Mouse (Mus musculus) neural tube, embryonic 12.5 days (tissue): ENCODE results near the gene Lgr6. TPM values are rescaled to one million over a fixed set of nuclear protein-coding genes. Genes with fewer than 3 reads are reported as not detected.

ENCODE experiments used
- ATAC-seq: fragments of 200-750 bp; cut with Nextera tagmentation; 2 replicates; pipeline ENCODE4 v1.8.0; 2017; ENCODE audit warnings: low read depth, mild to moderate bottlenecking, moderate TSS enrichment, moderate library complexity; ENCODE audit not compliant: low FRiP score
- H3K27ac ChIP-seq: fragments of 300-500 bp; sonication (generic); 2 replicates; pipeline ENCODE4 v1.5.1; 2016
- H3K27me3 ChIP-seq: fragments of 300-500 bp; sonication (generic); replicated peaks from 2 replicates; pipeline ENCODE4 v1.6.1; 2016; ENCODE audit warnings: mild to moderate bottlenecking
- H3K36me3 ChIP-seq: fragments of 300-500 bp; sonication (generic); 2 replicates; pipeline ENCODE4 v1.6.1; 2016; ENCODE audit warnings: mild to moderate bottlenecking
- H3K4me1 ChIP-seq: fragments of 300-500 bp; sonication (generic); 2 replicates; pipeline ENCODE4 v1.6.1; 2016
- H3K4me2 ChIP-seq: fragments of 300-500 bp; sonication (generic); replicated peaks from 2 replicates; pipeline ENCODE4 v1.6.1; 2016; ENCODE audit warnings: mild to moderate bottlenecking
- H3K4me3 ChIP-seq: fragments of 300-500 bp; sonication (generic); 2 replicates; pipeline ENCODE4 v1.5.1; 2016
- H3K9ac ChIP-seq: fragments of 300-500 bp; sonication (generic); 2 replicates; pipeline ENCODE4 v1.6.1; 2016; ENCODE audit warnings: mild to moderate bottlenecking
- H3K9me3 ChIP-seq: fragments of 300-500 bp; sonication (generic); 2 replicates; pipeline ENCODE4 v1.6.1; 2016; ENCODE audit warnings: mild to moderate bottlenecking
- WGBS: fragments of 180-500 bp; shearing (Covaris S2); methylation state at CpG from one replicate; pipeline ENCODE4 v1.1.7; 2016; 5-methylcytosine and 5-hydroxymethylcytosine counted together
- polyA plus RNA-seq: library from polyadenylated mRNA; unstranded; fragments of >200 nt; fragmentation: Nextera tagmentation; extraction: Ambion mirVana; gene quantifications from 2 replicates; pipeline ENCODE4 v1.2.1, GENCODE M21; 2016

The Lgr6 gene
- polyA plus RNA-seq, 1 experiment from 2014 or later, result 1.1 TPM

DNA sequence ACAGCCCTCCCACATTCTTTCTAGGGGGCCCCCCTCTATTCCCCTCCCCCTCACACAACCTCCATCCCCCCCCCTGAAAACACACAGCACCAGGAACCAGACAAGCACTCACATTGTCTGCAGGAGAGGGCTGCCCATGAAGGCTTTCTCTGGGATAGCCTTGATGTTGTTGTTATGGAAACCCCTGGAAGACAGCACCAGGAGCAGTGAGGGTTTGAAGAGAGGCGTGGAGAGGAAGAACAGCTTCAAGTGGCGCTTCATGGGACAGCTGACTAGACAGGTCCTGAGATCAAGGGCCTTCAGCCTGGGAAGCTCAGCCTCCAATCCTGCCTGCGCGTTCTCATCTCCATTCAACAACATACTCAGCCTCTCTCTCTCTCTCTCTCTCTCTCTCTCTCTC lies 101.7 kb downstream of the Lgr6 start:
- Histone ChIP-seq H3K27me3 (no peaks in the 10 kb centered on the region), H3K4me2 (no peak overlapping the region), H3K36me3 (no peaks in the 10 kb centered on the region), H3K4me3 (no peak overlapping the region), H3K27ac (no peak overlapping the region), H3K9me3 (no peaks in the 10 kb centered on the region), H3K9ac (no peak overlapping the region), H3K4me1 (no peaks in the 10 kb centered on the region)
- WGBS, result 60% methylated on average over 4 of the region's 4 CpGs
- ATAC-seq, result no peak

DNA sequence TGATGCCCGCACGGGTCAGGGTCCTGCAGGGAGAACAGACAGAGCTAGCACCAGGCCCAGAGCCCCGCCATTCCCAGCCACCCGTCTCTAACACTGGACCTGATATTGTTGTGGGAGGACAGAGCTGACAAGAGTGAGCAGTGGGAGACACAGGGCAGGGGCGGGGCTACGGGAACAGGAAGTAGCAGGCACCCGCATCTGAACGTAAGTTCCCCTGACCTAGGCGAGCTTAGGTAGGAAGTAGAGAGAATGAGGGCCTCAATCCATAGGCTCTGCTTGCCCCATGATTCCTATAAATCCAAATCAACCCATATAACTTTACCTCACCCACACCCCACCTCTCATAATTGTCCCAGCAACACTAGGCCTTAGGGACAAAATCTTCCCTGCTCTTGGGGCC lies 104.5 kb downstream of the Lgr6 start:
- 78% methylated on average over 9 of the region's 9 CpGs for WGBS

DNA sequence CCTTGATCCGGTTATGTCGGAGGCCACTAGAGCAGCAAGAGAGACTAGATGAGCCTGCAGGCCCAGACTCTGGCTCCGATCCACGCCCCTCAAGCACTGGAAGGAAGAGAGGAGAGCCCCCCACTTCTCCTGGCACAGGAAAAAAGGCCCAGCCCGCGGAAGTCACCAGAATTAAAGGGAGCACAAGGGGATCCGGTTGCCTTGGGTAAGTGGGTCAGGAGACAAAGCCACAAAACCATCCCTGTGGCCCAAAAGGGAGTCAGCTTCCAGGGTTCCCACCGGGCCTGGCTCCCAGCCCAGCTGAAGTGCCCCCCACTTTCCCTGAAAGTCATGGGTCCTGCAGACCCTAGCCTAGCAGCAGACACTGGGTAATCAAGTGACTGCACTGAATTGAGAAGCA lies 106.8 kb downstream of the Lgr6 start:
- WGBS, result 91% methylated on average over 8 of the region's 8 CpGs

More for the DNA sequence above, 104.5 kb downstream of the Lgr6 start:
- Histone ChIP-seq H3K27ac (no peak overlapping the region), H3K27me3 (no peaks in the 10 kb centered on the region), H3K9me3 (no peaks in the 10 kb centered on the region), H3K9ac (no peak overlapping the region), H3K4me3 (no peak overlapping the region), H3K4me1 (no peaks in the 10 kb centered on the region), H3K36me3 (no peaks in the 10 kb centered on the region), H3K4me2 (no peak overlapping the region)
- no peak for ATAC-seq

DNA sequence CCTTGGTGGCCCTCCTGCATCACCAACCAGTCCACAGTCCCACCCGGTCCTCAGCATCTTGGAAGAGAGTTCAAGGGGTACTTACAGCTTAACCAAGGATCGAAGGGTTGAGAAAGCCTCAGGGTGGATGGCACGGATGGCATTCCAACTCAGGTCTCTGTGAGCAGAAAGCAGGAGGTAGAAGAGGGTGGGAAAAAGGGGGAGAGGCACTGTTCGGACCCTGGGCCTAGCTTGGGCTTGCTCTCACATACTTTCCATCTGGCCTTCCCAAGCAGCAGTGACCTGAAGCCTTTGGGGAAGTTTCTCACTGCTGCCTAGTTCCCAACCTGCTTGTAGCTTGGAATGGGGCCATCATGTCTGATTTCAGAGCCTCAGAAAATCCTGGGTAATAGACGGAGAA lies 107.5 kb downstream of the Lgr6 start:
- Histone ChIP-seq H3K27me3 (no peaks in the 10 kb centered on the region), H3K4me2 (no peak overlapping the region), H3K4me3 (no peak overlapping the region), H3K9me3 (no peaks in the 10 kb centered on the region), H3K36me3 (no peaks in the 10 kb centered on the region), H3K4me1 (no peaks in the 10 kb centered on the region), H3K9ac (no peak overlapping the region), H3K27ac (no peak overlapping the region)
- WGBS, result 81% methylated on average over 5 of the region's 5 CpGs
- ATAC-seq, result no peak

More for the DNA sequence above, 106.8 kb downstream of the Lgr6 start:
- Histone ChIP-seq H3K36me3 (no peaks in the 10 kb centered on the region), H3K27me3 (no peaks in the 10 kb centered on the region), H3K4me2 (no peak overlapping the region), H3K4me1 (no peaks in the 10 kb centered on the region), H3K9me3 (no peaks in the 10 kb centered on the region), H3K9ac (no peak overlapping the region), H3K4me3 (no peak overlapping the region), H3K27ac (no peak overlapping the region)
- no peak for ATAC-seq

DNA sequence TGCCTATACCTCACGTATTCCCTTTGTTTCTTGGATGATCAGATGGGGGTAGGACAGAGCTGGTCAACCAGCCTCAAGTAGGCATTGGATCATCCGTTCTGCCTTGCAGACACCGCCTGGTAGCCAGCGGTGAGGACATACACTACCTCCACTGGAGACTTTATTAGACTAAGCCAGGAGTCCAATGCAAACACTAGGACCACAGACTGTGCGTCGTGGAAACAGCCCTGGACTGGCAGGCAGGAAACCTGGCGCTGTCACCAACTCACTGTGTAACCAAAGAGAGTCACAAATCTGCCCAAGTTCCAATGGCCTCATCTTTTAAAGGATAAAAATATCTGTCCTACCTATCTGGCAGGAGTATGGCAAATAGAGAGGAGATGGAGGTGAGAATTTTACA lies 108.6 kb downstream of the Lgr6 start:
- Histone ChIP-seq H3K36me3 (no peaks in the 10 kb centered on the region), H3K4me2 (no peak overlapping the region), H3K27me3 (no peaks in the 10 kb centered on the region), H3K4me1 (no peaks in the 10 kb centered on the region), H3K4me3 (no peak overlapping the region), H3K9me3 (no peaks in the 10 kb centered on the region), H3K9ac (no peak overlapping the region), H3K27ac (no peak overlapping the region)
- ATAC-seq, result no peak
- 84% methylated on average over 7 of the region's 7 CpGs for WGBS

DNA sequence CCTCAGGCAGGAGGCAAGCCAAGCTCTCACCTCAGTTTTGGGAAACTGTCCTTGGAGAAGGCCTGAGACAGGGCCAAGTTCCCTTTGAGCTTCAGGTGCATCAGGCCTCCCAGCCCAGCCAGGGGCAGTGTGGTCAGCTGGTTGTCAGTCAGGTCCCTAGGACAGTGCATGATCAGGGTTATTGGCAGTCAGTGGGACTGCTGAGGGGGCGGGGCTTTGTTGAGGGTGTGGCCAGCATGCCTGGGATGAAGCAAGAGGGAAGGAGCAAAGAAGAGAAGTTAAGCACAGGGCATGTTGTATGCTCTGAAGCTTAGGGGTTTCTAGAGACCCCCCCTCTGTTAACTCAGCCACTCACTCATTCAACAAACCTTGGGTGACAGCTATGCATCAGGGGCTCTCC lies 109.1 kb downstream of the Lgr6 start:
- no peak for ATAC-seq
- H3K27ac ChIP-seq, result no peak overlapping the region
- WGBS, result 23% methylated on average over 1 of the region's 1 CpGs
- no peaks in the 10 kb centered on the region for H3K4me1 ChIP-seq
- no peaks in the 10 kb centered on the region for H3K27me3 ChIP-seq
- no peaks in the 10 kb centered on the region for H3K9me3 ChIP-seq
- H3K36me3 ChIP-seq, result no peaks in the 10 kb centered on the region
- H3K9ac ChIP-seq, result no peak overlapping the region
- H3K4me3 ChIP-seq, result no peak overlapping the region
- H3K4me2 ChIP-seq, result no peak overlapping the region

DNA sequence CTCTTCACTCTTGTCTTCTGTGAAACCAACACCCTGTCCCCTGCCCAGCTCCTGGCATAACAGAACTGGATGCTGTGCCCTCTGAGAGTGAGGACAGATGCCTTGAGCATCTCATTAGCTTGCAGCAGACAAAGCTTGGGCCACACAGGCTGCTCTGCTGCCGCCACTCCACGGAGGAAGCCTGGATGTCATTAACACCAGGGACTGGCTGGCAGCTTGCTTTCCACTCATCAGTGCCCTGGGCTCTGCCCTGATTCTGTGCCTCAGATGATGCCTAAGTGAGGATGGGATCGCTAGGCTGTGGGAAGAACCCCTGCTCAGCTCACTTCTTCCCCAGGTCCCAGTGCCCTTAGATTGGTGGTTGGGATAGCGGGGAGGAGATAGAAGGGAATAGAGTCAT lies 109.6 kb downstream of the Lgr6 start:
- Histone ChIP-seq H3K4me1 (no peaks in the 10 kb centered on the region), H3K4me2 (no peak overlapping the region), H3K36me3 (no peaks in the 10 kb centered on the region), H3K9ac (no peak overlapping the region), H3K27ac (no peak overlapping the region), H3K27me3 (no peaks in the 10 kb centered on the region), H3K4me3 (no peak overlapping the region), H3K9me3 (no peaks in the 10 kb centered on the region)
- WGBS, result 58% methylated on average over 4 of the region's 4 CpGs
- no peak for ATAC-seq

DNA sequence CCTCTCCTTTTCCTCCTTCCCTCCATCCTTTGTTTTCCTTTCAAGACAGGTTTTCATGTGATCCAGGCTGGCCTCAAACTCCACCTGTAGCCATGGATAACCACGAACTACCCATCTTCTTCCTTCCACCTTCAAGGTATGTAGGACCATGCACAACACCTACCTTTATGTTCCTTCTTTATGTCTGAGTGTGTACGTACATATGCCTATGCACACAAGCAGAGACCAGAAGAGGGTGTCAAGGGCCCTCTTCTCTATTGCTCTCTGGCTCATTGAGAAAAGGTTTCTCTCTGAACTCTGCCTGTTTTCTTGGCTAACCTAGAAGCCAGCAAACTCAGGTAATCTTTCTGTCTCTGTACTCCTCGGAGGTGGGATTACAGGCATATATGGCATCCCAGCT lies 110.3 kb downstream of the Lgr6 start:
- no peaks in the 10 kb centered on the region for H3K4me1 ChIP-seq
- no peak overlapping the region for H3K4me2 ChIP-seq
- 80% methylated on average over 3 of the region's 3 CpGs for WGBS
- no peak overlapping the region for H3K9ac ChIP-seq
- no peaks in the 10 kb centered on the region for H3K36me3 ChIP-seq
- H3K27ac ChIP-seq, result no peak overlapping the region
- H3K9me3 ChIP-seq, result no peaks in the 10 kb centered on the region
- no peak overlapping the region for H3K4me3 ChIP-seq
- no peaks in the 10 kb centered on the region for H3K27me3 ChIP-seq
- ATAC-seq, result no peak

DNA sequence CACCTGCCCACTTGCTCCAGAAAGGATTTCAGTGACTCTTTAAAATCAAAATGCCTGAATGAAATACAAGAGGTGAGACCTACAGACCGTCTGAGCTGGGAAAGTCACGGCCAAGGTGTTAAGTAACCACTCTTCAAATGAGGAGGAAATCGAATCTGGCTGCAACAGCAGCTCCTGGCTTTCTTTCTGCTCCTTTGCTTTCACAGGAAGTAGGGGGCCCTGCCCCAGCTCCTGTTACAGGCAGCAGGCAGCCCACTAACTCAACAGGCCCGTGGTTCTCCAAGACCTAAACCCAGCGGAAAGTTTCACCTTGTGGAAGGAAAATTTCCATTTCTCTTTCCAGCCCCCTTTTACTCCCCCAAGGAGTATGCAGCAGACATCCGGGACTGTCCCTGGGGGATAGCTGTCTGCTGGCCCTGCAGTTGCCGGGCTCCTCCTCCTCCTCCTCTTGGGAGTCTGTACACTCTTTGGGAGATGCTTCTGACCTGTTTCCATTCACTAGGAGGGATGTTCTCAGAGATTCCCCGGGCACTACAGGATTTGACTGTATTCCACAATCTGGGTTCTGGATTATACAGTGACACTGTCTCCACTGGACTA lies 112.9 kb downstream of the Lgr6 start:
- no peak for ATAC-seq
- Histone ChIP-seq H3K4me3 (no peak overlapping the region), H3K9me3 (no peaks in the 10 kb centered on the region), H3K27me3 (0 out of 2 replicates have a peak, but pooled peaks cover 5% of the 10 kb centered on the region), H3K27ac (no peak overlapping the region), H3K36me3 (no peaks in the 10 kb centered on the region), H3K4me1 (peaks cover 8% of the 10 kb centered on the region), H3K9ac (no peak overlapping the region), H3K4me2 (no peak overlapping the region)
- 49% methylated on average over 8 of the region's 8 CpGs for WGBS

DNA sequence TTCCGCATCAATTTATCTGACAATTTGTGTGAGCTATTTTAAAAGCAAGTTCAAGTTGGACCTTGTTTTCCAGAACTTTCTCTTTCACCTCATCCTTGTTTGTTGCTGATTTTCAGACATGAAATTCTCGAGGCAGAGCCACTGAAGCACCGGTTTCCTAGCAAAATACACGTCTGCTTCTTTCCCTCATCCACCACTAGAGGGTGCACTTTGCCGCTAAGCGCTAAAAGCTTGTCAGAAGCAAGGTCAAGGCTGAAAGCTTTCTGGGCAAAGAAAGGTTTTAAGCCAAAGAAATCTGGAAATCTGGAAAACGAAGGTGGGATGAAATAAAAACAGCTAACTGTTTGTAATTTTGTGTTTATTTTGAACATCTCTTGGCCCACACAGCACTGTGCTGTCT lies 115.7 kb downstream of the Lgr6 start:
- Histone ChIP-seq H3K9me3 (0 out of 2 replicates have a peak, but pooled peaks cover 4% of the 10 kb centered on the region), H3K9ac (no peak overlapping the region), H3K27me3 (0 out of 2 replicates have a peak, but pooled peaks cover 5% of the 10 kb centered on the region), H3K4me2 (no peak overlapping the region), H3K36me3 (no peaks in the 10 kb centered on the region), H3K4me3 (no peak overlapping the region), H3K4me1 (peaks cover 8% of the 10 kb centered on the region), H3K27ac (no peak overlapping the region)
- no peak for ATAC-seq
- 9% methylated on average over 7 of the region's 7 CpGs for WGBS

DNA sequence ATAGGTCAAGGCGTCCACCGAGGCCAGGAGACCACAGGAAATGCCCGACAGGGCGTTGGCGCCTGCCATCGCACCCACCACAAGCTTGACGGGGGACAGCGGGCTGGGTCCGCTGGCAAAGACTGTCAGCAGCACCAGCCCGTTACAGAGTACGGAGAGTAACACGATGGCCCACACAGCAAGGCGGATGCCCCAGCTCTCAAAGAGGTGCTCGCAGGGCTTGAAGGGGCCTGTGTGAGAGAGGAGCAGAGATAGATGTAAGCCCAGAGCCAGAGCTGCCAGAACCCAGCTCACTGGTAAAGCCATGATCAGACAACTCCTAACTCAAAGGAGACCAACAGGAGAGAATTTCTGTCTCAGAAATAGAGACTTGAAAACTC lies 117.1 kb downstream of the Lgr6 start:
- peak; percentile 25; the same call in 1 of the 2 replicates for ATAC-seq
- no peaks in the 10 kb centered on the region for H3K36me3 ChIP-seq
- H3K27me3 ChIP-seq, result 0 out of 2 replicates have a peak, but pooled peaks cover 5% of the 10 kb centered on the region
- peak overlapping the region; percentile 92 for H3K4me2 ChIP-seq
- 0 out of 2 replicates have a peak, but pooled peaks cover 4% of the 10 kb centered on the region for H3K9me3 ChIP-seq
- 10% methylated on average over 14 of the region's 14 CpGs for WGBS
- peak overlapping the region; percentile 47 for H3K9ac ChIP-seq
- peak overlapping the region; percentile 39 for H3K4me3 ChIP-seq
- no peak overlapping the region for H3K27ac ChIP-seq
- peaks cover 8% of the 10 kb centered on the region for H3K4me1 ChIP-seq

DNA sequence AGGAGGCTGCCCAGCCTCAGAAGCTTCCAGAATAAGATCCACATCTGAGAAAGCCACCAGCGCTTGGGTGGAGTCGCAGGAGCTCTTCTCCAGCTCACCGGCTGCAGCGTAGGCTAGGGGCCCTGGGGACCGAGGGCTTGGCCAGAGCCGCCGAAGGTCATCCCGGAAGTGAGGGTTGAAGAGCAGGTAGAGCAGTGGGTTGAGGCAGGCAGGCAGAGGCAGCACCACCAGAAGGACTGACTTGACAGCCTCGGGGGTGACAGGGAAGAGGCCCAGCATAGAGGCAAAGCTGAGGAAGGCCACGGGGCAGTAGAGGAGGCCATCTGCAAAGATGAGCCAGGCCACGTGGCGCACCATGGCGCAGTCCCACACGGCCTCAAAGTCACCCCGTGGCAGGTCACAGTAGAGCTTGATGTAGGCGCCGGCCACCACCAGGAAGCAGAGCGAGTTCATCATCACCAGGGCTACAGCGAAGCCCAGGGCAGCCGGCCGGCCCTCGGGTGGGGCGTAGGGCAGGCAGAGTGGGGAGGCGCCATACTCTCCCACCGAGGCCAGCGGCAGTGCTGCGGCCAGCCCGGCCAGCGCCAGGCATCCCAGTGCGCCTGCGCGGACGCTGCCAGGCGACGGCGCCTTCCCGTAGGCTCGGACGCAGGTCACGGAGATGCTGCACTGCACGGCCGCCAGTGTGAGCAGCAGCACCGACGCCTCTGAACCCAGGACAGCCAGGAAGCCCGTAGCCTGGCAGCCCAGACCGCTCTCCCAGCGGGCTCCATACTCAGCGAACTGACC lies 117.7 kb downstream of the Lgr6 start:
- Histone ChIP-seq H3K27me3 (0 out of 2 replicates have a peak, but pooled peaks cover 5% of the 10 kb centered on the region), H3K9ac (peak overlapping the region; percentile 47), H3K9me3 (0 out of 2 replicates have a peak, but pooled peaks cover 4% of the 10 kb centered on the region), H3K36me3 (no peaks in the 10 kb centered on the region), H3K27ac (no peak overlapping the region), H3K4me1 (peaks cover 8% of the 10 kb centered on the region), H3K4me3 (peak overlapping the region; percentile 39), H3K4me2 (peak overlapping the region; percentile 92)
- 33% methylated on average over 47 of the region's 48 CpGs for WGBS
- peak; percentile 71 for ATAC-seq
